Comparison of ENCODE assay signal across 24 mouse cellular contexts in the genomic region with DNA sequence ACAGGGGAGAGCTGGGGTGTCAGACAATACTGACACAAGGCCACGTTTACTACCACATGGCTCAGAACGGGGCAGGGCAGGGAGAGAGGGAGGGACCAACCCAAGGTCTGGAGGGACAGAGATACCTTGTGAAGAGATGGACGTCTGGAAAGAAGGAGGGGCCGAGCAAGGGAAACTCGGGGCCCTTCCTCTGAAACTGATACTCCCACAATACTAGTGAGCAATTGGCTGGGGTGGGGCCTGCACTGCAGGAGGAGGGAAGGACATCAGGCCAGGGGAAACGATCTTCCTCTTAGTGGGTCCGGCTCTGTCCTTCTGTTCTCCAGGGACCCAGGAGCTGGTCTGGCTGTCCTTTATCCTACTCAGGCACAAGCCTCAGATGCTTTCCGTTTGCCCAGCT. TPM values are rescaled to one million over a fixed set of nuclear protein-coding genes. Genes with fewer than 3 reads are reported as not detected.
DNase-seq lines count a peak whose midpoint lies in the region; ATAC-seq and TF ChIP-seq lines count a peak whose summit lies in the region.
"Had no signal": no experiment of that assay in that cellular context is flagged by ENCODE, and none has a peak within 500 bp of the region (broad histone marks: within the 10 kb centered on the region; RNA-seq: fewer than 3 reads in every experiment).

No protein-coding gene starts in this region.

- no peaks in the 10 kb centered on the region; the same call in 1 of the 2 replicates for H3K9me3 ChIP-seq in heart, embryonic 12.5 days (replicated peaks)
- no peaks in the 10 kb centered on the region for H3K9me3 ChIP-seq in intestine, embryonic 14.5 days (ENCODE audit: control insufficient read depth, low read length)
- no peaks in the 10 kb centered on the region for H3K9me3 ChIP-seq in intestine, postnatal 0 days (ENCODE audit: control insufficient read depth)
- no peaks in the 10 kb centered on the region for H3K9me3 ChIP-seq in stomach, embryonic 16.5 days (replicated peaks; ENCODE audit: control insufficient read depth, low read length)
- H3K9me3 ChIP-seq: forebrain, embryonic 13.5 days; limb, embryonic 13.5 days; midbrain, embryonic 13.5 days had no signal

- ATAC-seq in heart, embryonic 12.5 days (ENCODE audit: insufficient number of reproducible peaks, low FRiP score) = no peak
- no peak for ATAC-seq in intestine, embryonic 14.5 days (replicated peaks; ENCODE audit: low FRiP score, low TSS enrichment, low read depth)
- ATAC-seq in intestine, postnatal 0 days = no peak
- ATAC-seq in stomach, embryonic 16.5 days (ENCODE audit: insufficient read depth, low FRiP score) = no peak
- ATAC-seq: forebrain, embryonic 13.5 days; midbrain, embryonic 13.5 days had no signal

- no peak overlapping the region for H3K4me3 ChIP-seq in heart, embryonic 12.5 days
- no peak overlapping the region for H3K4me3 ChIP-seq in intestine, embryonic 14.5 days (ENCODE audit: low read depth, low read length)
- H3K4me3 ChIP-seq in intestine, postnatal 0 days (ENCODE audit: low read depth, low read length) = no peak overlapping the region
- H3K4me3 ChIP-seq in stomach, embryonic 16.5 days (replicated peaks; ENCODE audit: low read length) = no peak overlapping the region
- H3K4me3 ChIP-seq: forebrain, embryonic 13.5 days; limb, embryonic 13.5 days; midbrain, embryonic 13.5 days had no signal

- no peak overlapping the region for H3K4me2 ChIP-seq in heart, embryonic 12.5 days
- no peak overlapping the region for H3K4me2 ChIP-seq in intestine, embryonic 14.5 days (ENCODE audit: low read length)
- no peak overlapping the region for H3K4me2 ChIP-seq in intestine, postnatal 0 days (replicated peaks; ENCODE audit: low read depth)
- no peak overlapping the region for H3K4me2 ChIP-seq in stomach, embryonic 16.5 days (ENCODE audit: low read depth, low read length)
- H3K4me2 ChIP-seq: forebrain, embryonic 13.5 days; hindbrain, embryonic 14.5 days; limb, embryonic 13.5 days; midbrain, embryonic 13.5 days had no signal

- peaks cover 45% of the 10 kb centered on the region for H3K4me1 ChIP-seq in heart, embryonic 12.5 days (replicated peaks)
- H3K4me1 ChIP-seq in intestine, embryonic 14.5 days (replicated peaks; ENCODE audit: control insufficient read depth, insufficient read depth, low read length) = 0 out of 2 replicates have a peak, but pooled peaks cover 7% of the 10 kb centered on the region
- no peaks in the 10 kb centered on the region for H3K4me1 ChIP-seq in intestine, postnatal 0 days (replicated peaks; ENCODE audit: control insufficient read depth, insufficient read depth, low read length)
- peaks cover 20% of the 10 kb centered on the region for H3K4me1 ChIP-seq in stomach, embryonic 16.5 days (ENCODE audit: control insufficient read depth, insufficient read depth, low read length)

- no peaks in the 10 kb centered on the region for H3K27me3 ChIP-seq in heart, embryonic 12.5 days (replicated peaks)
- no peaks in the 10 kb centered on the region for H3K27me3 ChIP-seq in intestine, embryonic 14.5 days (replicated peaks; ENCODE audit: control insufficient read depth, insufficient read depth, low read length)
- no peaks in the 10 kb centered on the region for H3K27me3 ChIP-seq in intestine, postnatal 0 days (replicated peaks; ENCODE audit: control insufficient read depth, insufficient read depth, low read length)
- H3K27me3 ChIP-seq in stomach, embryonic 16.5 days (ENCODE audit: control insufficient read depth, insufficient read depth, low read length) = no peaks in the 10 kb centered on the region
- H3K27me3 ChIP-seq: limb, embryonic 13.5 days; midbrain, embryonic 13.5 days had no signal

- TF ChIP-seq CTCF in intestine, postnatal 0 days (IDR thresholded peaks at IDR 0.05; ENCODE audit: low read depth) = no peak

- no peaks in the 10 kb centered on the region for H3K36me3 ChIP-seq in heart, embryonic 12.5 days
- no peaks in the 10 kb centered on the region for H3K36me3 ChIP-seq in intestine, embryonic 14.5 days (ENCODE audit: control insufficient read depth, insufficient read depth, low read length)
- no peaks in the 10 kb centered on the region for H3K36me3 ChIP-seq in intestine, postnatal 0 days (ENCODE audit: control insufficient read depth, insufficient read depth)
- H3K36me3 ChIP-seq in stomach, embryonic 16.5 days (ENCODE audit: control insufficient read depth, insufficient read depth, low read length) = no peaks in the 10 kb centered on the region
- H3K36me3 ChIP-seq: limb, embryonic 13.5 days; midbrain, embryonic 13.5 days had no signal

- peak overlapping the region; percentile 99 for H3K27ac ChIP-seq in heart, embryonic 12.5 days (ENCODE audit: poor library complexity, severe bottlenecking)
- H3K27ac ChIP-seq in intestine, embryonic 14.5 days (ENCODE audit: low read depth) = peak overlapping the region; percentile 43; the same call in 1 of the 2 replicates
- H3K27ac ChIP-seq in intestine, postnatal 0 days (ENCODE audit: low read depth, low read length) = no peak overlapping the region
- H3K27ac ChIP-seq in stomach, embryonic 16.5 days (ENCODE audit: low read length) = no peak overlapping the region
- H3K27ac ChIP-seq: forebrain, embryonic 13.5 days; hindbrain, embryonic 14.5 days; limb, embryonic 13.5 days; liver, embryonic 14.5 days; midbrain, embryonic 13.5 days had no signal

- 52% methylated on average over 8 of the region's 8 CpGs for WGBS in heart, embryonic 12.5 days
- WGBS in intestine, embryonic 14.5 days = 47% methylated on average over 8 of the region's 8 CpGs
- WGBS in intestine, postnatal 0 days = 34% methylated on average over 8 of the region's 8 CpGs
- 45% methylated on average over 8 of the region's 8 CpGs for WGBS in stomach, embryonic 16.5 days

- DNase-seq in adrenal gland, adult 2 months = peak; percentile 38
- DNase-seq in adrenal gland, postnatal 25 days = no peak
- no peak for DNase-seq in heart, postnatal 36 days
- no peak for DNase-seq in intestine, embryonic 14.5 days (ENCODE audit: low spot score)
- no peak for DNase-seq in urinary bladder, postnatal 36 days (ENCODE audit: low spot score in 2 of 2)
- DNase-seq: cerebellum, postnatal 10 days; gastrocnemius, postnatal 36 days; kidney, adult 2 months; kidney, postnatal 25 days; layer of hippocampus, adult 9-11 months; thymus, postnatal 14 days had no signal

- no peak overlapping the region; the same call in 1 of the 2 replicates for H3K9ac ChIP-seq in heart, embryonic 12.5 days
- no peak overlapping the region for H3K9ac ChIP-seq in intestine, embryonic 14.5 days (ENCODE audit: low read length)
- H3K9ac ChIP-seq in intestine, postnatal 0 days (ENCODE audit: low read depth, low read length) = no peak overlapping the region
- peak overlapping the region; percentile 42 for H3K9ac ChIP-seq in stomach, embryonic 16.5 days (ENCODE audit: low read length)
- H3K9ac ChIP-seq: forebrain, embryonic 13.5 days; hindbrain, embryonic 14.5 days; limb, embryonic 13.5 days; liver, embryonic 14.5 days; midbrain, embryonic 13.5 days had no signal

- intact Hi-C loops in heart, postnatal 36 days (cut with DNase I) = no loop called here

RNA-seq across cellular contexts. Expression of gene Cdsn, which starts 1.1 kb away (rescaled TPM):
- under 1 TPM; 0.20 to 0.62 TPM for total RNA-seq in adrenal gland, adult 2 months (2021)
- polyA plus RNA-seq in adrenal gland, adult 2 months (2012; rRNA removed) = 7.3 and 7.4 TPM in 2 replicates
- total RNA-seq in adrenal gland, postnatal 25 days (2021) = 0.43 TPM in 2 replicates
- polyA plus RNA-seq in heart, embryonic 12.5 days (2016; fragmentation: Nextera tagmentation; extraction: Ambion mirVana) = 0.46 and 0.72 TPM in 2 replicates
- total RNA-seq in heart, postnatal 36 days (2021) = under 1 TPM; 0.19 to 0.39 TPM
- polyA plus RNA-seq in intestine, embryonic 14.5 days (2014; fragmentation: Nextera tagmentation; extraction: Ambion mirVana) = 0.11 and 0.12 TPM in 2 replicates
- 0.22 and 0.40 TPM in 2 replicates for polyA plus RNA-seq in intestine, postnatal 0 days (2015; fragmentation: Nextera tagmentation; extraction: Ambion mirVana)
- polyA plus RNA-seq in stomach, embryonic 16.5 days (2015; fragmentation: Nextera tagmentation; extraction: Ambion mirVana) = 7.7 and 24.9 TPM in 2 replicates
- total RNA-seq: gastrocnemius, postnatal 36 days; megakaryocyte progenitor cell, adult 5-6 weeks; neutrophil, adult 5-6 weeks had no signal
- polyA plus RNA-seq: forebrain, embryonic 13.5 days; liver, embryonic 14.5 days had no signal

RNA-seq across cellular contexts. Expression of gene 2300002M23Rik, which starts 16.4 kb away (rescaled TPM):
- not detected for total RNA-seq in adrenal gland, adult 2 months (2021)
- not detected in 2 replicates for polyA plus RNA-seq in adrenal gland, adult 2 months (2012; rRNA removed)
- total RNA-seq in adrenal gland, postnatal 25 days (2021) = not detected in 2 replicates
- polyA plus RNA-seq in heart, embryonic 12.5 days (2016; fragmentation: Nextera tagmentation; extraction: Ambion mirVana) = not detected in 2 replicates
- not detected for total RNA-seq in heart, postnatal 36 days (2021)
- polyA plus RNA-seq in intestine, embryonic 14.5 days (2014; fragmentation: Nextera tagmentation; extraction: Ambion mirVana) = not detected in 2 replicates
- not detected in 2 replicates for polyA plus RNA-seq in intestine, postnatal 0 days (2015; fragmentation: Nextera tagmentation; extraction: Ambion mirVana)
- polyA plus RNA-seq in stomach, embryonic 16.5 days (2015; fragmentation: Nextera tagmentation; extraction: Ambion mirVana) = 115 and 211 TPM in 2 replicates
- total RNA-seq: CH12.LX; gastrocnemius, postnatal 36 days; left cerebral cortex, adult 8-10 months; megakaryocyte progenitor cell, adult 5-6 weeks; neutrophil, adult 5-6 weeks had no signal
- polyA plus RNA-seq: forebrain, embryonic 13.5 days; hindbrain, embryonic 14.5 days; limb, embryonic 13.5 days; liver, embryonic 14.5 days; midbrain, embryonic 13.5 days; stomach, embryonic 14.5 days had no signal

RNA-seq across cellular contexts. Expression of gene Psors1c2, which starts 17.9 kb away (rescaled TPM):
- not detected for total RNA-seq in adrenal gland, adult 2 months (2021)
- polyA plus RNA-seq in adrenal gland, adult 2 months (2012; rRNA removed) = not detected in 2 replicates
- total RNA-seq in adrenal gland, postnatal 25 days (2021) = not detected in 2 replicates
- 0.39 and 0.49 TPM in 2 replicates for polyA plus RNA-seq in heart, embryonic 12.5 days (2016; fragmentation: Nextera tagmentation; extraction: Ambion mirVana)
- not detected for total RNA-seq in heart, postnatal 36 days (2021)
- polyA plus RNA-seq in intestine, embryonic 14.5 days (2014; fragmentation: Nextera tagmentation; extraction: Ambion mirVana) = 0.36 and 0.66 TPM in 2 replicates
- polyA plus RNA-seq in intestine, postnatal 0 days (2015; fragmentation: Nextera tagmentation; extraction: Ambion mirVana) = not detected in 2 replicates
- 1.3 and 2.0 TPM in 2 replicates for polyA plus RNA-seq in stomach, embryonic 16.5 days (2015; fragmentation: Nextera tagmentation; extraction: Ambion mirVana)
- total RNA-seq: CH12.LX; gastrocnemius, postnatal 36 days; megakaryocyte progenitor cell, adult 5-6 weeks; neutrophil, adult 5-6 weeks had no signal

RNA-seq across cellular contexts. Expression of gene Cchcr1, which starts 34.0 kb away (rescaled TPM):
- total RNA-seq in adrenal gland, adult 2 months (2021) = 1 to 10 TPM; 6.2 to 8.0 TPM
- 2.9 and 3.9 TPM in 2 replicates for polyA plus RNA-seq in adrenal gland, adult 2 months (2012; rRNA removed)
- 15.7 and 16.6 TPM in 2 replicates for total RNA-seq in adrenal gland, postnatal 25 days (2021)
- 15.9 and 17.7 TPM in 2 replicates for polyA plus RNA-seq in heart, embryonic 12.5 days (2016; fragmentation: Nextera tagmentation; extraction: Ambion mirVana)
- total RNA-seq in heart, postnatal 36 days (2021) = 1 to 10 TPM; 2.3 to 2.9 TPM
- 13.6 and 15.9 TPM in 2 replicates for polyA plus RNA-seq in intestine, embryonic 14.5 days (2014; fragmentation: Nextera tagmentation; extraction: Ambion mirVana)
- polyA plus RNA-seq in intestine, postnatal 0 days (2015; fragmentation: Nextera tagmentation; extraction: Ambion mirVana) = 4.8 and 5.0 TPM in 2 replicates
- 17.5 and 19.4 TPM in 2 replicates for polyA plus RNA-seq in stomach, embryonic 16.5 days (2015; fragmentation: Nextera tagmentation; extraction: Ambion mirVana)

RNA-seq across cellular contexts. Expression of gene Tcf19, which starts 34.2 kb away (rescaled TPM):
- total RNA-seq in adrenal gland, adult 2 months (2021) = 1 to 10 TPM; 4.6 to 5.0 TPM
- polyA plus RNA-seq in adrenal gland, adult 2 months (2012; rRNA removed) = 7.6 and 9.5 TPM in 2 replicates
- total RNA-seq in adrenal gland, postnatal 25 days (2021) = 16.0 and 21.2 TPM in 2 replicates
- 49.6 and 49.8 TPM in 2 replicates for polyA plus RNA-seq in heart, embryonic 12.5 days (2016; fragmentation: Nextera tagmentation; extraction: Ambion mirVana)
- 1 to 10 TPM; 3.4 to 5.2 TPM for total RNA-seq in heart, postnatal 36 days (2021)
- 68.7 and 79.4 TPM in 2 replicates for polyA plus RNA-seq in intestine, embryonic 14.5 days (2014; fragmentation: Nextera tagmentation; extraction: Ambion mirVana)
- 23.0 and 24.2 TPM in 2 replicates for polyA plus RNA-seq in intestine, postnatal 0 days (2015; fragmentation: Nextera tagmentation; extraction: Ambion mirVana)
- 79.6 and 83.1 TPM in 2 replicates for polyA plus RNA-seq in stomach, embryonic 16.5 days (2015; fragmentation: Nextera tagmentation; extraction: Ambion mirVana)

Comparison
In these comparisons a context has a peak if more than half of its experiments do, and no peak if none do; other contexts are left out.
1. H3K27ac ChIP-seq: peak in heart, embryonic 12.5 days (single experiment) and intestine, embryonic 14.5 days (single experiment); none in intestine, postnatal 0 days (single experiment) and stomach, embryonic 16.5 days (single experiment).
2. RNA of gene 2300002M23Rik, which starts 16.4 kb away (polyA plus RNA-seq): 115 to 211 TPM in stomach, embryonic 16.5 days; not detected in heart, embryonic 12.5 days, not detected in adrenal gland, adult 2 months, not detected in intestine, embryonic 14.5 days and not detected in intestine, postnatal 0 days; every median in the first group is over 100 times any median in the second.